Mouse (Mus musculus): Measurements from ENCODE around the gene Col1a2. TPM values are rescaled to one million over a fixed set of nuclear protein-coding genes. Genes with fewer than 3 reads are reported as not detected.

Col1a2 gene
- total RNA-seq, 2 experiments from 2014 or later: 54.7 to 63.2 TPM

GRCm38 (mm10) chr6:4521031-4521430 lies 16.4 kb downstream of the Col1a2 start:
- no peak for DNase-seq

GRCm38 (mm10) chr6:4528439-4528838 lies 23.8 kb downstream of the Col1a2 start:
- no peak for DNase-seq

- DNase-seq: no peak
Observed at GRCm38 (mm10) chr6:4530986-4531385, 26.4 kb downstream of the Col1a2 start.

DNA sequence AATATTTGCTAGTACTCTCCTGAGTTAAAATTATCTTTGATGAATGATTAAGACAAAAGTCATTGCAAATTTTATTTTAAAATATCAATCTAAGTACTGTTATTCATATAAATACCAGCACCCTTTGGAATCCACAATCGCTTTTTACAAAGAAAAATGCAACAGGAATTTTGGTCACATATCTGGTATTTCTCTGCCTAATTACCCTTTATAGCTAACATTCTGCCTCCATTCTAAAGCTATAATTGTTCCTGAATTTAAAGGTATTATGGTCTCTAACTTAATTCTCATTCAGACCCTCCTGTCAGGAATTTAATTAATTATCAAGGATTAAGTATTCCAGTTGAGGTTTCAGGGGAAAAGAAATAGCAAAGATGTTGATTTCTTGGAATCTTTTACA lies 28.3 kb downstream of the Col1a2 start:
- DNase-seq: no peak

DNA sequence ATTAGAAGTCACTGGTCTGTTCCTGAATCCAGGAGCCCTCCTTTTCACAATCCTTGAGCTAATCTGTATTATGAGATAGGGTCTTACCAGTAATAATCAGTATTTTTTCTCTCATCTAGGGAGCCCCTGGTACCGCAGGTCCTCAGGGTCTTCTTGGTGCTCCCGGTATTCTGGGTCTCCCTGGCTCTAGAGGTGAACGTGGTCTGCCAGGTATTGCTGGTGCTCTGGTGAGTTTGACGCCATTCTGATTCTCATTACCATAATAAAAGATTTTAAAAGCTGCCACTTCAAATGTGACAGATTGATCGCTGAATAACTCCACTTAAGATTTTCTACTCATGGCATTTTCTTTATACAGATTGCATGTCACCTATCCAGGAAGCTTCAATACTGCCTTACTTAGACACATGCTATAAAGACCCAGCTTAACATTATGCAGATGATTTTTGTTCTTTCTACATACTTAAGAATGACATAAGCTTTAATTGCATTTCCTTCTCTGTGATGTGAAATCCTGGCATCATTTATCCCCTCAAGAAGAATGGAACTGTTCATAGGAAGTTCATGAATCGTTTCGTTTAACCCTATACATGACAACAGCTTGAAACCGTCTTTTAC lies 30.0 kb downstream of the Col1a2 start:
- DNase-seq: no peak

- DNase-seq: no peak
Observed at GRCm38 (mm10) chr6:4541926-4542715, 37.5 kb downstream of the Col1a2 start.

GRCm38 (mm10) chr6:4544554-4544953 lies 39.9 kb downstream of the Col1a2 start:
- DNase-seq: peak; percentile 13 to 50

- peak; percentile 46 to 83 for DNase-seq
Observed at GRCm38 (mm10) chr6:4545727-4546126, 41.1 kb downstream of the Col1a2 start.

DNA sequence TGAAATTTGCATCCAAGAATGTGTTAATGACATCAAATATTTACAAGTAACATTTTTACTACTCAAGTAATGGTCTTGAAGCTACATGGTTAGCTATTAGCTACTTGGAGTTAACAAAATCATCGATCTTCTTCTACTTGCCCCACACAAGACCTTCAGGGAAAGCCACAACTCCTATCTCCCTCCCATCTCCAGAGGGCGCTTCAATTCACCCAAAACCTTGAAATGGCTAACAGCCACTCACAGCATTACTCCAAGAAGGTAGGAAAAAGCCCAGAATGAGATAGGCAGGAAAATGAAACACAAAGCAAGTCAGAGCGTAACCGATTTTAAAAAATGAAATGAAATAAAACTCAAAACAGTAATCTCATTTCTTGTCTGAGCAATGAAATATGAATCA lies 44.3 kb downstream of the Col1a2 start:
- no peak for DNase-seq

DNA sequence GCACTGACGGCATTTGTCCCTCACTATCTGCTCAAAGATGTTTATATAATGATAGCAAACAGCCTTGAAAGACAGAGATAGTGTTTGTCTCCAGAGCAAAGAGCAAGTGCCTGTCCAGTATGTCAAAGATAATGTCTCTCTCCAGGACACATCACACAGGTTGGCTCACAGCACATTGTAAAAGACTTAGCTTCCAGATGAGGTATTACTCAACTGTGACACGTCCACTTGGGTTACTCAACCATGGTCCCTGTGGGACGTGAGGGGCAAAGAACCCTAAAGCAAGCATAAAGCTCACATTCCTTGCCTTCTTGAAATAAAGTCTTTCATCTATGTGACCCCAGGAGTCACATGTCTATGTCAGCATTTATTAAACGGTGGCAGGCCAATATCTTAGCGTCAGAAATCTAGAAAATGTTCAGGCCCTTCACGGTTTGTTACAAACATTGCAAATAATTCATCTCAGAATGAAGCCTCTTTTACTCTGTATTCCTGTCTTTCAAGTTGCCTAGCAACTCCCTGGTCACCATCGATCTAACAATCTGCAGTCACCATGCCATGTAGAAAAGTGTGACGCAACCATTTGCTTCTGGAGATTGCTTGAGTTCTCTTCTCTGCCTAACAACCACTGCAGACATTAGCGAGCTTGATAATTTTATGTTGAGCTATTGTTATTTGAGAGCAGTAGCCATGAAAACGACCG lies 45.4 kb downstream of the Col1a2 start:
- no peak for DNase-seq

- no peak for DNase-seq
Observed at GRCm38 (mm10) chr6:4550549-4550915, 45.9 kb downstream of the Col1a2 start.

DNA sequence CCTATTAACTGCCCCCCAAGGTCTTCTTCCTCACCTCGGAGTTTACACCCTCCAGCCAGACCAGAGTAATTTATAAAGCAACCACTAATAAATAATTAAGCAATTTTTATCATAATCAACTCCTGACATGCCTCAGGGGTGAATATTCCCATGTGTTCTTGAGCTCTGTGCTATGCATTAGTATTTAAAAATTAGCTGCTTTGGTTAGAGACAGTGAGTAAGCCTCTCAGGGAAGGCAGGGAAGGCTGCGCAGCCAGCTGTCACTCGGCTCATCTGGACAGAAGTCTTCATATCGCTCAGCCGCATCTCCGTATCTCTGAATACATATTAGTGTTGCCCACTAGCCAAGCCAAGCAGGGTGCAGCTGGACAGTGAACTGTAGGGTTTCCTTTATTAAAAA lies 50.8 kb downstream of the Col1a2 start:
- no peak for DNase-seq

GRCm38 (mm10) chr6:4557086-4557485 lies 52.5 kb downstream of the Col1a2 start:
- DNase-seq: no peak

DNA sequence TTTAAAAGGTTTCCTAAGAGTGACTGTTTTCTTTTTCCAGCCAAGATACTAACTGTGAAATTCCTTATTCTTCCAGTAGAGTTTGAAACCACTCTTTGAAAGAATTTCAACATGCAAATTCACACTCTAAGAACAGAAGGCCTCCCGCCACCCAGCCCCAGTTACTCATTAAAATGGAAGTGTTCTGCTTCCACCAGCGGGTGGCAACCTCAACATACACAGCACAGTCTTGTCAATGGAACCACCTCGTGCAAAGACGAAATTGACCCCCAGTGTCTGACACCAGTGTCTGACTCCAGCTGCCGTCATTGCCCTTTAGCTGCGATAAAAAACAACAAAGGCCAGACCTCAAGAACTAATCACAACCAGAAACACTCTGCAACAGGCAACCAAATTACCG lies 53.1 kb downstream of the Col1a2 start:
- DNase-seq: peak; percentile 18 to 53

- DNase-seq: no peak
Observed at GRCm38 (mm10) chr6:4561156-4561555, 56.5 kb downstream of the Col1a2 start.

DNA sequence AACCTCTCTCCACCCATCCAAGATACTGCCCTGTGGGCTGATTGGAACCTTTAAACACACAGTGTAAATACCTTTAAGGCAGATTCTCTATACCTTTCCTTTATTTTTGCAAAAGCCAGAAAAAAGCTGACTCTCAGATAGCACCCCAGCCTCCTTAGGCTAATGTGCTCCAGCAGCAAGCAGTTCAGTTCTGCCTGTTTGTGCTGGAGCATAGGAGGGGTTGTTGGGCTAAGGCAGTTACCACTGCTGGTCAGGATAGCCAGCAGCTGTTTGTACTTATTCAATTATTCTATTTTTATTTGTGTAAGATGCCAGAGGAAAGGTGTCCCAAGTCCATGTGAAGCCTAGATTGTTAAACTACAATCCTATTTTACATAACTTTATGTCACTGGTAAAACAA lies 57.0 kb downstream of the Col1a2 start:
- DNase-seq: no peak

DNA sequence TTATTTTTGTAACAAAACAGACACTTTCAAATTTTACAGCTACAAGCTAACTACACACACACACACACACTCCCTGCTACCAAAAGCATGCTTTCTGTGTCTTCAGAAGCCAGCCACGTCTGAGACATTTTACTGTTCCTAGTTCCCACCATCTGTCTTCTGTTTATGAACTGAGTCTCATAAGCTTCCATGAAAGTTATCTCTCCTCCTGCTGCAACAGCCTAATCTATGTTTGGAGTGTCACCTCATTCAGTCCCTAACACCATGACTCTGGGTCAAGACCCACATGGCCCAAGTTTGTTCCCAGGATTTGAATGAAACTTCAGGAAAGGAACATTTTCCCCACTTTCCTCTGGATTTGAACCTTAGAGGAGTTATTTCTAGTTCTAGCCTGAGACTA lies 57.8 kb downstream of the Col1a2 start:
- no peak for DNase-seq

DNA sequence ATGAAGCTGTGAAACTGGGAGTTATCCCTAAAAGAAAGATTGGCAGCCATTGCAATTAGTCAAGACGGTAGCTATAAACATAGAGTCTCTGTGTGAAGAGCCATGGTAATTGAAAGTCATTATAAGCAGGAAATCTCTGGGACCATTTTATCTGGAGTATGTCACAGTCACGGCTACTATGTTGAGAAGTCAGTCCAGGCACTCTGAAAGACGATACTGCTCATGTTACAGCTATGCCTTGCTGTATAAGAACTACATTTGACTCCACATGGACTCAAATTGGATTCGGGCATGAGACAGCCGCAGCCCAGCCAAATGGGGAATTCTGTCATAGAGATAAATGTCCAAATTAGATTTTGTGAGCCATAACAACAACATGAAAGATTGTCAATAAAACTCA lies 58.9 kb downstream of the Col1a2 start:
- DNase-seq: no peak

GRCm38 (mm10) chr6:4570412-4570811 lies 65.8 kb downstream of the Col1a2 start:
- no peak for DNase-seq

DNA sequence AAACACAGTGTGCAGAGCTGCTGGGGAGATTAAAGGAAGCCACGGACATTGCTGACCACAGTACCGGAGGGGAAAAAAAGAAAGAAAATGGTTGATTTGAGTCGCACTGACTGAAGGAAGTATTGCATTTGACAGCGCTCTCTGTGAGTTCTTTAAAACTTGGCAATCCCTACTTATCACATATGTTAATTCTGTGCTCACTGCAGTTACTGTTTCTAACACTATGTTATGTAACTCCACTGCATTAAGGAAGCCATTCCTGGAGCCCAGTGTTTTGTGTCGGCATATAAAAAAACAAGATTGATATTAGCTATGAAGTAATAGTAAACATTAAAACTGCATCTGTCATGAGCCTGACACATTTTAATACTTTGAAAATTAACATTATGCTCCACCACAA lies 73.1 kb downstream of the Col1a2 start:
- no peak for DNase-seq

DNA sequence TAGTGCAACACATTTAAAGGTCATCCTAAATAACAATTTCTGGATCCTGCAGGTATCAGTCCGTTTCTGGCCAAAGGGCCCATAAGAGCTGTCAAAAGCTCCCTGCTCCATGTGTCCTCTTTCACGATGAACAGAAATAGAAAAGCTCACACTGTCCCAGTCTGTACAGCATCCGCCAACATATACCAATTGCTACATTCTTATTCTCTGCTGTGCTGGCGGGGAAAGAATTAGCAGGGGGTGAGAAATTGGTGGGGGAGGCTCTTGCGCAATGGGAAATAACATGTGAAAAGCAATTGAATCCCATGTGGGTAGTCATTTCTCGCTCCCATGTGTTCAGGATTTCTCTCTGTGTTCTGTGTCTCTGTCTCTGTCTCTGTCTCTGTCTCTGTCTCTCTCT lies 73.7 kb downstream of the Col1a2 start:
- DNase-seq: no peak

GRCm38 (mm10) chr6:4579620-4580019 lies 75.0 kb downstream of the Col1a2 start:
- no peak for DNase-seq

GRCm38 (mm10) chr6:4583485-4583884 lies 78.9 kb downstream of the Col1a2 start:
- DNase-seq: no peak

DNA sequence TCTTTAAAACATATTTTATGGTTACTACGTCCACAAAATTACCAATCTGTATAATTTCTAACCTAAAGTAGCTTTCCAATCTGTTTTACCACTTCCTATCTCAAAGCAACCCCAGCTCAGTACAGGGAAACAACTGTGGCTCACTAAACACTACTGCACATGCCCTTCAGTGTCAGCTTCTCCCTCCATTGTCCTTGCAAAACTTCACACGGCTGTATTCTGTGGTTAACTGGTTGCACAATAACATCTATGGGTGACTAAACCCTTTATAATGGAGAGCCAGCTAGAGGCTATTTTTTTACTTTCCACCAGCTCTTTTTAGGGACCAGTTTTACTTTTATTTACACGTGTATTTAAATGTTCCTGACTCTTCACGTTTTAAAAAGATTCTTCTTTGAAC lies 83.3 kb downstream of the Col1a2 start:
- no peak for DNase-seq
